Mouse (Mus musculus) cerebellum, adult 18-20 months (tissue): ENCODE results near the gene Stk33.

Experiments used
- DNase-seq, 2 experiments: peaks; one replicate each; pipeline ENCODE4 v3.0.0; 2021

Stk33 gene

GRCm38 (mm10) chr7:109238724-109239123 is 200.2 kb downstream of the Stk33 start:
- DNase-seq: no peak

- DNase-seq: no peak
Measured at GRCm38 (mm10) chr7:109234882-109235640, 203.8 kb downstream of the Stk33 start.

DNA sequence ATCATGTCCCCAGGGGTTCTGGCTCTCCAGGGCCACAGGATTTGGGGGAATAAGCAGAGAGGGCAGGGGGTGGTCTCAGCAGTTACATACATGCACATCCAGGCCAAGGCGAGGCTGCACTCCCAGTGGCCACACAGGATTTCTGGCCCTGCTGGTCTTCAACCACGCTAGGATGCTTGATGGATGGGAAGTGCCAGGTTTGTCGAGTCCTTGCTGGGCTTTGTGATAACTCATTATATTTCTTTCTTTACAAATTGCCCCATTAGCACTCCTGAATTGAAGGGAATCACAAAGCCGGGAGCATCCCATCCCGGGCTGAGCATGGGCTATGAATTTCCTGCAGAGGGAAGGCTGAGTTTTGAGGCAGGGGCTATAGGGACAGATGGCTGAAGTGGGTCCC is 204.4 kb downstream of the Stk33 start:
- no peak for DNase-seq

DNA sequence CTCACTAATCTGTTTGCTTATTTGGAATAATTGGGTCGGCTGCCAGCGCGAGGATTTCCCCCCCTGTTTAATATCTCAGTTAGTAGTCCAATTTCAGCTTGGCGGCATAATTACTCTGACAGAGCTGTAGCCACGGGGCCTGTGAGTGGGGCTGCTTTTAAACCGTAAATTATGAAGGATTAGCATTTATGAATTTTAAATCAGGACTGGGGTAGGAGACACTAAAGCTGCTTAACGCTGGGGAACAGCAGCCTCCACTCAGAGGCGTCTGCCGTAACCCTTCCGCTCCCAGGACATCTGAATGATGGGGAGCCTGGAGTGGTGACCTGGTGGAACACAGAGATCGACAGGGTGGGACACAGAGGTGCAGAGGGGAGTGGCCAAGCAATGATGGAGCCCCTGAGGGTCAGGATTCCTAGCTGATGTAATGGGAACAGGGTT is 207.0 kb downstream of the Stk33 start:
- DNase-seq: no peak

- DNase-seq: no peak
Measured at GRCm38 (mm10) chr7:109231307-109231706, 207.6 kb downstream of the Stk33 start.

DNA sequence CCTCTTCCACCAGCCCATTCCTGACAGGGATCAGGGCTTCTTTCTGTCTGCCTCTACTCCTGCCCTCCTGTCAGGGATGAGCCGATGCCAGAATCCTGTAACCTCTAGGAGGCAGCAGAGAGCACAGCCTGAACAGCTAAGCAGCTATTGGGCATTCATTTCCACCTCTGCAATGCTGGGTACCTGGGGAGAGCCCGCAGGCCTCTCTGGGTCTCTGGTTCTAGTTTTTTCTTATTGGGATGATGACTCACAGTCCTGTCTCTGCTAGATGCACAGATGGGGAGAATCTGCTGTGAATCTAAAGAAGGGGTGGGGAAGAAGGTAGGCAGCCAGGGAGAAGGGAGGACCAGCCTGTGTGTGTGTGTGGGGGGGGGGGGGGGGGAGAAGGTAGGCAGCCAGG is 208.1 kb downstream of the Stk33 start:
- DNase-seq: peak; percentile 79
